Mouse (Mus musculus) WW6 (cell line): ENCODE results near the gene Hamp.
A peak's percentile ranks its signal among the peaks of the same experiment; 100 is the strongest.

Source experiments
- DNase-seq: peaks from one replicate; pipeline ENCODE4 v3.0.0-alpha.2; 2013; ENCODE audit warnings: low read depth, low spot score

The Hamp gene

GRCm38 (mm10) chr7:30908277-30908991 is 35.4 kb downstream of the Hamp start:
- peak; percentile 28 for DNase-seq

DNA sequence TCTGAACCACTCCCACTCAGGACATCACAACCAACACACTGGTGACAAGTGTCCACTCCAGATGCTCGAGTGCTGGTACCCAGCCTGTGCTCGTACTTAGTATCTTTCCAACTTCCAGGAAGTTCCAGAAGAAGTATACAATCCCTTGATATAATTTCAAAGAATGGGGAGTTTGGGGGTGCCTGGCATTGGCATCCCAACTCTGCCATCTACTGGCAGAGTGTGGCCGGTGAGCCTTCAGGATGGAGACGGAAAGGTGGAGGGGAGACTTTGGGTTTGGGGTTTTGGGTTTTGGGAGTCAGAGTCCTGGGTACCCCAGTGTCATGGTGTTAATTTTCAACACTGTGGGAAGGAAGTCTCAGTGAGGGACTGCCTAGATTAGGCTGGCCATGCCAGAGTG is 39.8 kb downstream of the Hamp start:
- DNase-seq, result no peak

- DNase-seq, result no peak
Measured at GRCm38 (mm10) chr7:30895217-30895616, 48.6 kb downstream of the Hamp start.

DNA sequence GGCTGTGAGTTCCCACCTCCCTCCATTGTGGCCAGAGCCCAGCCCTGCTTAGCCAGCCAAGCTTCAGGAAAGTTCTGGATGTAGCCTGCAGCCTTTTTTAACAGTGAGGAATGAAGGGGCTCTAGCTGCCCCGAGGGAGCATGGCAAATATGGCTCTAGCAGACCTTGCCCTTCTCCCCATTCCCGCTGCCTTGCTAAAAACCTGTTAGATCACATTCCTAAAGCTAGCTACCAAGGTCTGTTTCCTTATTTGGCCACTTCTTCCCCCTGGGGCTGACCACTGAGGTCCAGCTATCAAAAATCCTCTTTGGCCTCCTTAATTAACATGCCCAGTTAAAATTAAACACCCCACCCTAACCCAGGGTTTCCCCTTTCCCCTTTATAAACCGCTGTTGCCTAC is 51.3 kb downstream of the Hamp start:
- DNase-seq, result no peak
